Mouse (Mus musculus) kidney, embryonic 16.5 days (tissue): ENCODE results near the gene Traf3. TPM values are rescaled to one million over a fixed set of nuclear protein-coding genes. Genes with fewer than 3 reads are reported as not detected.

Experiments used
- ATAC-seq: fragments of 200-750 bp; cut with Nextera tagmentation; 2 replicates; pipeline ENCODE4 v1.8.0; 2017; ENCODE audit warnings: moderate TSS enrichment; ENCODE audit not compliant: low FRiP score, low TSS enrichment
- H3K27ac ChIP-seq: fragments of 300-500 bp; sonication (generic); 2 replicates; pipeline ENCODE4 v1.5.1; 2014; ENCODE audit warnings: low read length
- H3K27me3 ChIP-seq: fragments of 300-500 bp; sonication (generic); 2 replicates; pipeline ENCODE4 v1.6.1; 2014; ENCODE audit warnings: low read length, control low read depth, mixed read lengths; ENCODE audit not compliant: insufficient read depth
- H3K36me3 ChIP-seq: fragments of 300-500 bp; sonication (generic); 2 replicates; pipeline ENCODE4 v1.6.1; 2014; ENCODE audit warnings: low read length, control low read depth, mixed read lengths; ENCODE audit not compliant: insufficient read depth
- H3K4me1 ChIP-seq: fragments of 300-500 bp; sonication (generic); 2 replicates; pipeline ENCODE4 v1.6.1; 2014; ENCODE audit warnings: low read length, control low read depth, mixed read lengths; ENCODE audit not compliant: insufficient read depth
- H3K4me2 ChIP-seq: fragments of 300-500 bp; sonication (generic); replicated peaks from 2 replicates; pipeline ENCODE4 v1.6.1; 2014; ENCODE audit warnings: low read depth, low read length
- H3K4me3 ChIP-seq: fragments of 300-500 bp; sonication (generic); 2 replicates; pipeline ENCODE4 v1.5.1; 2014; ENCODE audit warnings: mild to moderate bottlenecking, low read length
- H3K9ac ChIP-seq: fragments of 300-500 bp; sonication (generic); replicated peaks from 2 replicates; pipeline ENCODE4 v1.6.1; 2014; ENCODE audit warnings: low read length
- H3K9me3 ChIP-seq: fragments of 300-500 bp; sonication (generic); 2 replicates; pipeline ENCODE4 v1.6.1; 2016; ENCODE audit warnings: low read length, control low read depth
- WGBS: fragments of 180-500 bp; shearing (Covaris S2); extraction: QIAGEN DNeasy Blood & Tissue Kit; methylation state at CpG from one replicate; pipeline ENCODE4 v1.1.7; 2014; 5-methylcytosine and 5-hydroxymethylcytosine counted together
- polyA plus RNA-seq: library from polyadenylated mRNA; unstranded; fragments of >200 nt; fragmentation: Nextera tagmentation; extraction: Ambion mirVana; gene quantifications from 2 replicates; pipeline ENCODE4 v1.2.1, GENCODE M21; 2015

Traf3 gene
- polyA plus RNA-seq, 1 experiment from 2014 or later = 8.9 TPM

DNA sequence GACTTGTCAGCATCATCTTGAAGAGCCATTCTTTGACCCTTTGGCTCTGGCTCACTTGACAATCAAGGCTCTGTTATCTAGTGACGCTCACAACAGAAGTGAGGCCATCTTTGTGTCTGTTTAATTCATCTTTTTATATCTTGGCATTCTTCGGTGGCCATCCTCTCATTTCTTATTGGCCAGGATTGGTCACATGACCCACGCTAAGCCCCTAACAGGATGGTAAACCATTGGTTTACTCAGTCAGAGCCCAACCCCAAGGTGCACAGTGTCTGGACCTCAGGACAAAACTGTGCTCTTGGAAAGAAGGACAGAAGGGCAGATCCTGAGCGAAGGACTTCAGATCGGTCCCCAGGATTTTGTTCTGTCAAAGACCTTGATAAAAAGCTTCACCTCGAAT is 13.6 kb upstream of the Traf3 start:
- WGBS = 92% methylated on average over 6 of the region's 6 CpGs

DNA sequence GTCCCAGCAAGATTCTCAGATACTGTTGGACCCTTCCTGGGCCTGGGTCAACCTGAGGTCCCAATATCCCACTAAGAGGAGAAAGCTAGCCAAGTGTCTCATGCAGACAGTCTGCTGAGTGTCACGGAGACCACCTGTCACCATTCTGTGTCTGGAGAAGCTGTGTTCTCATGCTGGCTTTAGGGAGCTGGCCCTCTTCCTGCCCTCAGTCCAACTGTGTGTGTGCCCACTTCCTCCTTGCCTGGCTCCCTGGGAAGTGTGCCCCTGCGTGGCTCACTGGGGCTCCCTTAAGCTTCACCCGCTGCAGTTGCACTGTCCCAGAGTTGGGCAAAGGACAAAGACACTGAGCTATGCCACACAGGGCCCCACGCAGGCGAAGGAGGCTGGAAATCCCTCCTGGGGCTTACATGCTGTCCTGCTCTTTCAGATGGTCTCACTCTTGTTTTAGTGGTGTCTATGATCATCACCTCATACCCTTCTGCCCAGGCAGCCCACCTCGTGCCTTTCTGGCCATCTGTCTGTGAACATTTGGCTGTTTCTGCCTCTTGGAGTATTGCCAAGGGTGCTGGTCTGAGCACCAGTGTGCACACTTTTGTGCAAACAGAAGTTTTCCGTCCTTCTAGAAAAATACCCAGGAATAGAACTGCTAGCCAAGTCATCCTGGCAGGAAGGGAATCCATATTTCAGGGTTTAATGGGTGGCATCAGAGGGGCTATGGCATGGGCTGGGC is 13.0 kb upstream of the Traf3 start:
- no peak overlapping the region for H3K9ac ChIP-seq
- no peak overlapping the region for H3K4me3 ChIP-seq
- no peaks in the 10 kb centered on the region for H3K36me3 ChIP-seq
- 0 out of 2 replicates have a peak, but pooled peaks cover 3% of the 10 kb centered on the region for H3K27me3 ChIP-seq
- WGBS = 65% methylated on average over 7 of the region's 7 CpGs
- H3K27ac ChIP-seq = no peak overlapping the region
- no peaks in the 10 kb centered on the region for H3K9me3 ChIP-seq
- no peak overlapping the region for H3K4me2 ChIP-seq
- H3K4me1 ChIP-seq = peaks cover 8% of the 10 kb centered on the region; the same call in 1 of the 2 replicates
- no peak; the same call in 1 of the 2 replicates for ATAC-seq

More for the DNA sequence above, 13.6 kb upstream of the Traf3 start:
- Histone ChIP-seq H3K27me3 (0 out of 2 replicates have a peak, but pooled peaks cover 3% of the 10 kb centered on the region), H3K9me3 (no peaks in the 10 kb centered on the region), H3K36me3 (no peaks in the 10 kb centered on the region), H3K4me2 (no peak overlapping the region), H3K4me3 (no peak overlapping the region), H3K27ac (no peak overlapping the region), H3K9ac (no peak overlapping the region), H3K4me1 (peaks cover 8% of the 10 kb centered on the region; the same call in 1 of the 2 replicates)
- no peak for ATAC-seq

DNA sequence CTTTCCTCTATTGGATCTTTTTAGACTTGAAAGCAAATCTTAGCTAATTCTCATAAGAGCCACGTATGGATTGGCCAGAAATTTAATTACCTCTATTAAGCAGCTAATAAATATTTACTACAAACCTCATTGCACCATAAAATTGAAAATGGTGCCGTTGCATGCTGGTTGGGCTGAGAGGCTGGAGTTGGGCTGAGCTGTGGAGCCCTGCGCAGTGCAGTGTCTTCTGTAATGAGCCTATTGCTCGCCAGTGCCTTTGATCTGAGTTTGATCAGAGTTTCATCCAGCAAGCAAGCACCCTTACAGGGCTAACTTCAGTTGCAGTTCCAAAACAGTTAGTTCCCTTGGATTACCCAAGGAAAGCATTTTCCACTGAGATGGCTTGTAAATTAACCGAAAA is 12.2 kb upstream of the Traf3 start:
- ATAC-seq = no peak
- no peaks in the 10 kb centered on the region for H3K36me3 ChIP-seq
- no peaks in the 10 kb centered on the region for H3K9me3 ChIP-seq
- H3K4me2 ChIP-seq = no peak overlapping the region
- H3K27ac ChIP-seq = no peak overlapping the region
- no peak overlapping the region for H3K4me3 ChIP-seq
- WGBS = 34% methylated on average over 5 of the region's 5 CpGs
- H3K27me3 ChIP-seq = 0 out of 2 replicates have a peak, but pooled peaks cover 3% of the 10 kb centered on the region
- H3K4me1 ChIP-seq = peaks cover 8% of the 10 kb centered on the region; the same call in 1 of the 2 replicates
- no peak overlapping the region for H3K9ac ChIP-seq

DNA sequence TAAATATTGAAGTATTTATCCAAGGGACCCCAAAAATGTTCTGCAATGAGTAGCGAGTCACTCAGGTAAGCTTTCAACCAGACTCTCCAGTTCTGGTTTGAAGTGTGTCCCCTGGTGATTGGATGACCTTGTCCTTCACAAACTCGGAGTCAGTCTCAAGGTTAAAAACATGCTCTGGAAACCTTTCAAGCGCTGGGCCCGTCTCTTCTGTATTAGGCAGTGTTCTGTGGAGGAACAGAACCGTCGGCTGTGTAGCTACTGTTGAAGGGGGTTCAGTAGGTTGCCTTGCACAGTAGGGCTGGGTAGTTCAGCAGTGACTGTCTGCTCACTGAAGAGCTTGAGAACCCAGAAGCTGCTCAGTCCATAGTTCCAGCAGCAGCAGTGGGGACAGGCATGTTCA is 11.5 kb upstream of the Traf3 start:
- H3K4me1 ChIP-seq = peaks cover 8% of the 10 kb centered on the region; the same call in 1 of the 2 replicates
- no peaks in the 10 kb centered on the region for H3K27me3 ChIP-seq
- no peaks in the 10 kb centered on the region for H3K9me3 ChIP-seq
- no peak overlapping the region for H3K4me3 ChIP-seq
- no peak overlapping the region for H3K9ac ChIP-seq
- no peak overlapping the region for H3K27ac ChIP-seq
- ATAC-seq = no peak
- WGBS = 86% methylated on average over 6 of the region's 6 CpGs
- no peaks in the 10 kb centered on the region for H3K36me3 ChIP-seq
- H3K4me2 ChIP-seq = no peak overlapping the region

DNA sequence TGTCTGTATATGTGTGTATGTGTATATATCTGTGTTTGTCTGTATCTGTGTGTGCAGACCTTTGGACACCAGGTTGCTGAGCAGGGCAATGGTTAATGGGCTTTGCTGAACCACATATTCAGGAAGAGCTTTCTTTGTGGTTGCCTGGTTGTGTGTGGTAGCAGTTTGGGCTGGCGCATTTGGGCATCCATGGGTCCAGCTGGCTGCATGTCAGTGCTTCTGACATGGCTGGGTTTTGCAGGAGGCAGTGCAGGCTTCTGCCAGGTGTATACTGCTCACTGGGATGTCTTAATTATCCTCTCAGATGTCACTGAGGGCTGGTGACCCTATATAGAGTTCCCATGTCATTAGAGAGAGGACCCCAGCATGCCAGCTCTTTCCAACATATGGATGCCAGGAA is 10.4 kb upstream of the Traf3 start:
- Histone ChIP-seq H3K4me1 (peaks cover 7% of the 10 kb centered on the region; the same call in 1 of the 2 replicates), H3K4me2 (no peak overlapping the region), H3K27ac (no peak overlapping the region), H3K4me3 (no peak overlapping the region), H3K27me3 (no peaks in the 10 kb centered on the region), H3K9ac (no peak overlapping the region), H3K36me3 (no peaks in the 10 kb centered on the region), H3K9me3 (no peaks in the 10 kb centered on the region)
- 96% methylated on average over 1 of the region's 1 CpGs for WGBS
- no peak for ATAC-seq

DNA sequence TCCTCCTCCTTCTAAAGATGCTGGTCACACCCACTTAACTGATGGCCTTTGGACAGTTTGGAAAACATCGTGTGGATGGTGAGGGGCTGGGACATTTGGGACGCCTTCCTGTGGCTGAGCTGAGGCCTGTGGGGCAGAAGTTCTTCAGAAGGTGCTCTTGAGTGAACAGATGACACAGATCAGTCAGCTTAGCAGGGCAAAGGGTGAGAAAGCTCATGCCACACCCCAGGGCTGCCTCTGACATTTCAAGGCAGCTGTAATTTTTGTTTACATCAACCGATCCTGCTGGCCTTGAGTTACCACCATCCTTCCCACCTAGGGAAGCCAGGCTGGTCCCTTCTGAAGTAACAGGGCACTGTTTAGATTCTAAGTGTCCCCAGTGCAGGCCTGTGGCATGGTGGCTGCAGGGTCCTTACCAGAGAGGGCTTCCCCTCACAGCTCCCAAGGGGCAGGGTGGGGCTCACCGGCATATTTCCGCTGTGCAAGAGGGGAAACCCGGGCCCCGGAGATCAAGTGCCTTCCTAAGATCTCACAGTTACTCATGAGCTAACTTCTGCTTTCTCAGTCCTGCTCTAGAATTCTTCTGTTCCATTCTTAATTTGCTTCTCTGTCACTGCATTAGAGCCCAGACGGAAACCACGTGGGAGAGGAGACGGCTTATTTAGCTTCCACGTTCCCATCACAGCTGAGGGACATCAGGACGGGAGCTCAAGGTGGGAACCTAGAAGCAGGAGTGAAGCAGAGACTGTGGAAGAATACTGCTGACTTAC is 6.3 kb upstream of the Traf3 start:
- Histone ChIP-seq H3K27ac (0 out of 2 replicates have a peak overlapping the region, but pooled peaks have one; percentile 7), H3K9ac (0 out of 2 replicates have a peak overlapping the region, but pooled peaks have one; percentile 17), H3K4me2 (no peak overlapping the region), H3K4me1 (peaks cover 31% of the 10 kb centered on the region), H3K9me3 (no peaks in the 10 kb centered on the region), H3K36me3 (no peaks in the 10 kb centered on the region), H3K27me3 (no peaks in the 10 kb centered on the region), H3K4me3 (no peak overlapping the region)
- ATAC-seq = no peak
- 38% methylated on average over 12 of the region's 12 CpGs for WGBS

DNA sequence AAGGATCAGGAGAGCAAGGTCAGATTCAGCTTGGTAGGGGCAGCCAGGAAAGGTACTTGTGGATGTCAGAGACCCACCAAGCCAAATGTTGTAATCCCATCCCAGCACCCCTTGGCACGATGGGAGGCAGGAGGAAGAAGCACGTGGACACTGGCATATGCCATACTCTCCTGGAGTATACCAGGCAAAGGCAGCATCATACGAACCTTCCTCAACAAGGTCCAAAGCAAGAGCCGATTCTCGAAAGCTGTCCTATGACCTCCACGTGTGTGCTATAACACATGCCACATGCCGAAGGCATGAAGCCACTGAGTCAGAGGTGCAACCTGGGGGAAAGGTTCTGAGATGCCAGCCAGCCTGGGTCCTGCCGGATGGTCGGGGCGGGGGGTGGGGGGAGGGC is 5.3 kb upstream of the Traf3 start:
- Histone ChIP-seq H3K27ac (no peak overlapping the region), H3K4me1 (peaks cover 37% of the 10 kb centered on the region), H3K27me3 (no peaks in the 10 kb centered on the region), H3K4me2 (no peak overlapping the region), H3K9ac (no peak overlapping the region), H3K9me3 (no peaks in the 10 kb centered on the region), H3K4me3 (no peak overlapping the region), H3K36me3 (no peaks in the 10 kb centered on the region)
- 93% methylated on average over 10 of the region's 10 CpGs for WGBS
- ATAC-seq = no peak

DNA sequence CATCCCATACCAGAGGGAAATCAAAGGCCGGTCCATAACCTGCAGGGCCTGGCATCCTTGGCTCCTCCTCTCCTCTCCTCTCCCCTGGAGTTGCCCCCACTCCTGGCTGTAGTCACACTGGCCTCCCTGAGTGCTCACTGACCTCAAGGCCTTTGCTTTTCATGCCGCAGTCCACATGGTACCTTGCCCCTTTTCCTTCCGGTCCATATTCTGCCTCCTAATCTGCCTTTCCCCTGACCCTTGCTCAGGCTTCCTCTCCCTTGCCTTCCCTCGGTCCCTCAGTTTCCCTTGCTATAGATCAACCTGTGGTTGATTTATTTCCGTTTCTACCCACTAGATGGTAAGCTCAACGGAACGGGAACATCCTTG is 4.2 kb upstream of the Traf3 start:
- H3K4me2 ChIP-seq = peak overlapping the region; percentile 55
- no peak for ATAC-seq
- WGBS = 30% methylated on average over 7 of the region's 7 CpGs
- no peaks in the 10 kb centered on the region for H3K27me3 ChIP-seq
- H3K4me1 ChIP-seq = peaks cover 39% of the 10 kb centered on the region
- 0 out of 2 replicates have a peak overlapping the region, but pooled peaks have one; percentile 6 for H3K4me3 ChIP-seq
- no peaks in the 10 kb centered on the region for H3K36me3 ChIP-seq
- H3K9me3 ChIP-seq = no peaks in the 10 kb centered on the region
- H3K9ac ChIP-seq = peak overlapping the region; percentile 42; the same call in 1 of the 2 replicates
- no peak overlapping the region for H3K27ac ChIP-seq

DNA sequence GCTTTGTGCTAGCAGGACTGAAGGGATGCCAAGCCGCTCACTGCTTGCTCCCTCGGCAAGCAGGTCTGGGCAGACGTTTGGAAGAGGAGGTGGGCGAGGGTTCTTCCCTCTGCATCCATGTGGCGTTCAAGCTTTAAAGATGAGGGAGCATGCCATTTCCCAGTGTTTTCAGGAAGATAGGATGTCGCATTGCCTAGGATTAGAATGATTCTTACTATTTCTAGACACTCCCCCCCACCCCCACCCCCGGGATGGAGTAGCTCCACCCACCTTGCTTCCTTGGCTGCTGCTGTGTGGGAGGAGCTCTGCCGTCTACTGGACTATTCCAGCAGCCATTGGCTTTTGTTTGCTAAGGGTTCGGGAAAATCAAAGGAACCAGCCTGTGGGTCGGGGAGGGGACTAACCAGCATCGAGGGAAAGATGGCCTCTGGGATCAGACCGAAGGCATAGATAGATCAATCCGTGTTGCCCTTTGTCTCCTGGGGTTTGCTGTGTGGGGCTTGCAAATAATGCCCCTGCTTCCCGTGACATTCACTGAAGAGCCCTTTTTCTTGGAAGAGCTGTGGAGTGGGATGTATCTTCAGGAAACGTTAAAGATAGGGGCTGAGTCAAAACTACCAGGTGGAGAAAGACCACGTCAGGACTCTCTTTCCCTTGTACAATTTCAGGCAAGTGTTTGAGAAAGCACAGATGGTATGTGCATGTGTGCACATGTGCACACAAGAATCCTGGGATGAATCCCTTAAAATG is 3.7 kb upstream of the Traf3 start:
- H3K4me3 ChIP-seq = peak overlapping the region; percentile 32; the same call in 1 of the 2 replicates
- no peaks in the 10 kb centered on the region for H3K27me3 ChIP-seq
- WGBS = 12% methylated on average over 16 of the region's 16 CpGs
- peak overlapping the region; percentile 55 for H3K27ac ChIP-seq
- peak overlapping the region; percentile 55 for H3K4me2 ChIP-seq
- H3K36me3 ChIP-seq = no peaks in the 10 kb centered on the region
- peaks cover 39% of the 10 kb centered on the region for H3K4me1 ChIP-seq
- peak overlapping the region; percentile 69 for H3K9ac ChIP-seq
- H3K9me3 ChIP-seq = no peaks in the 10 kb centered on the region
- ATAC-seq = peak; percentile 14; the same call in 1 of the 2 replicates
